Mouse (Mus musculus): ENCODE measurements around the gene Stard13.

Gene Stard13

DNA sequence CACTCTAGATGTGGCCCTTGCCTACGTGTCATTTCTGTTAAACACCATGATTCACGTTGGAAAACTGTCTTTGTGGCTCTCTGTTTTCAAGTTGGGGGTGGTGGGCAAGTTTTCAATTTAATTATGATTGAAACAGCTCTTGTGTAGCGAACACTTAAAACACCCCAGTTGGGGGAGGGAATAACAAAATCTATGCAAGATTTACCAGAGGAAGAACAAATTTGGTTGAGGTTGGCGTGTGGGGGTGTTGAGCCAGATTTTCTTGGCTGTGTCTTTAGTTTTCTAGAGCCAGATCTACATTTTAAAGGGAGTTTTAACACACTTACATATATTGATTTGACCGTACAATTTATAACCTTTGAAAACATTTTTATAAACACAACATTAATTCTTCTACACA, 173.9 kb downstream of the Stard13 start:
- no peak for DNase-seq (ENCODE audit: low read depth)

DNA sequence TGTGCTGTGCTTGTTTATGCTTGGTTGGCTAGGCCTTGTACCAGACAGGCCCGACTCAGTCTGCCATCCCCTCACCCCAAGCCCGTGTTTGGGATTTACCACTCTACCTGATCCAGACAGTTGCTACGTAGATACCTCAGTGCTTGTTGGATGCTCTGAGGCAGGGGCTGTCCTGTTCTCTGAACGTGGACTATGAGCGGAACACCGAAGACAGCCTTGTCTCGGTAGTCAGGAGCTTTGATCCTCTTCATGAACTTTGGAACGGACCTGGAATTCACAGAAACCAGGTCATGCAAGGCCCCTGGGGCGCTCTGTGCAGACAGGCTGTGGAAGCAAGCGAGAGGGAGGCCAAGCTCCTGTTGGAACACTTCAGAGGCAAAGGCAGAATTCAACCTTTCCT, 174.3 kb downstream of the Stard13 start:
- DNase-seq (ENCODE audit: low read depth), result no peak

DNA sequence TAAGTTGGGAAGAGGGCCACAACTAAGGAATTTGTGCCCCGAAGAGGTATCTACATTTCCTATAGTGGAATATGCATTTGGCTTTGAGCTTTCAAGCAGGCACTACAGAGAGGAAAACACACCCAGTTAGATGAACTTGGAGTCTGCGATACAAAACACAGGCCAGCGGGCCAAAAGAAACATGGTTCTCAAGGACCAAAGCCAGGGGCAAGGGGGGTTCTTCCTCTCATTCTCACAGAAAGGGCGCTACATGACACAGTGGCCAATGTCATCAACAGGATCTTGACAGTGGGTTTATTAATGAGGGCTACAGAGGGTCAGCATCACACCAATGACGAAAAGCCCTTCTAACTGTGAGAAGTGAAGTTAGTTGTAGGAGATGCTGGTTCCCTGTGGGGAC, 175.9 kb downstream of the Stard13 start:
- no peak for DNase-seq (ENCODE audit: low read depth)

DNA sequence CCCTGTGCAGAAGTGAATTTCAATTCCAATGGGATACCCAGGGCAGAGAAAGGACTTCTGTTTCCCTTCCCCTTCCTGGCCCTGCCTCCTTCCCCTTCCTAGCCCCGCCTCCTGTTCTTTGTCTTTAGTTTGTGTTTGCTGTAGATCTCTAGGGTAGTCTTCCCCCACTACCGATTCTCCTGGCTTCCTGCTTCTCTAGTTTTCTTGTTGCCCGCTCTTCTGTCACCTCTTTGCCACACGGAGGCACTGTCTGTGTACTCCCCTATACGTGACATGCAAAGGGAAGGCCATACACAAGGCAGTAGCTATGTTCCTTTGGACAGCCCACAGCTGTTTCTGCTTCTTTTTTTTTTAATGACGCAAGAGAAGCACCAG, 176.7 kb downstream of the Stard13 start:
- DNase-seq (ENCODE audit: low read depth), result no peak

GRCm38 (mm10) chr5:151056255-151056919, 177.2 kb downstream of the Stard13 start:
- no peak for DNase-seq (ENCODE audit: low read depth)

- DNase-seq (ENCODE audit: low read depth), result no peak
Observed at GRCm38 (mm10) chr5:151055426-151056090, 178.1 kb downstream of the Stard13 start.

- DNase-seq (ENCODE audit: low read depth), result no peak
Observed at GRCm38 (mm10) chr5:151054743-151055114, 178.9 kb downstream of the Stard13 start.

- DNase-seq (ENCODE audit: low read depth), result no peak
Observed at GRCm38 (mm10) chr5:151054100-151054742, 179.4 kb downstream of the Stard13 start.

GRCm38 (mm10) chr5:151053190-151053589, 180.4 kb downstream of the Stard13 start:
- no peak for DNase-seq (ENCODE audit: low read depth)

DNA sequence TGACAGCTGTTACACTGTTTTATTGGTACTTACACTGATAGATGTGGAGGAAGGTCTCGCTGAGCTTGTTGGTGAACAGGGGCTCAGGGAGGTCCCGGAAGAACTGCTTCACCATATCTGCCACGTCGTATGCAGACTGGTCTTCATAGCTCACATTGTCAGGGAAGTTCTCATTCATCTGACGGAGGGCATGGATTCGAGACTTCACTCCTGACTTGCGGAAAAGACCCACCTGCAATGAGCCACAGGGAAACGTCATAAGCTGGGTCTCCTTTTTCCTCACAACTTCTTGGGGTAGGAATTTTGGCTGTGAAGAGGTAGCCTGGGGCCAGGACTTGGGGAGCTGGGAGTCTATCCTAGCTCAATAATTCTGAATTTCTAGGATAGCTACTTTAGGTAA, 181.3 kb downstream of the Stard13 start:
- DNase-seq (ENCODE audit: low read depth), result no peak

GRCm38 (mm10) chr5:151047488-151047887, 186.1 kb downstream of the Stard13 start:
- DNase-seq (ENCODE audit: low read depth), result no peak

- no peak for DNase-seq (ENCODE audit: low read depth)
Observed at GRCm38 (mm10) chr5:151046917-151047316, 186.7 kb downstream of the Stard13 start.

GRCm38 (mm10) chr5:151046131-151046530, 187.5 kb downstream of the Stard13 start:
- no peak for DNase-seq (ENCODE audit: low read depth)

GRCm38 (mm10) chr5:151042911-151043310, 190.7 kb downstream of the Stard13 start:
- DNase-seq (ENCODE audit: low read depth), result no peak

DNA sequence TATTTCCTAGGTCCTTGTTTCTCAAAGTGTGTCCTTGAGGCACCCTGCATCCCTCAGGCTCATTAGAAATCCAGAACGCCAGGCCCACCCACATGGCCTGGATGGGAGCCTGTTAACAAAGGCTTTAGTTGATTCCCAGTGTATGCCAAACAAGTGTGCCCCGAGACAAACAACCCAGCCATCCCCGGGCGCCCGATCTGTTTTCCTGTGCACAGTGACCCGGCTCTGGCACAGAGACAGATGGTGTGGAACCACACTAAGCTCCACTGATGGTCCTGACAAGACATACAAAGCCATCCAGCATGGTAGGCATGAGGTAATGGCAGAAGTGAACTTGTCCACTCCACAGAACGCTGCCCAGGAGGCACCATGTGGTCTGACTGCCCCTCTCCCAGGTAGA, 195.8 kb downstream of the Stard13 start:
- no peak for DNase-seq (ENCODE audit: low read depth)

GRCm38 (mm10) chr5:151034715-151035512, 198.7 kb downstream of the Stard13 start:
- DNase-seq (ENCODE audit: low read depth), result no peak

- DNase-seq (ENCODE audit: low read depth), result no peak
Observed at GRCm38 (mm10) chr5:151028906-151029305, 204.7 kb downstream of the Stard13 start.

DNA sequence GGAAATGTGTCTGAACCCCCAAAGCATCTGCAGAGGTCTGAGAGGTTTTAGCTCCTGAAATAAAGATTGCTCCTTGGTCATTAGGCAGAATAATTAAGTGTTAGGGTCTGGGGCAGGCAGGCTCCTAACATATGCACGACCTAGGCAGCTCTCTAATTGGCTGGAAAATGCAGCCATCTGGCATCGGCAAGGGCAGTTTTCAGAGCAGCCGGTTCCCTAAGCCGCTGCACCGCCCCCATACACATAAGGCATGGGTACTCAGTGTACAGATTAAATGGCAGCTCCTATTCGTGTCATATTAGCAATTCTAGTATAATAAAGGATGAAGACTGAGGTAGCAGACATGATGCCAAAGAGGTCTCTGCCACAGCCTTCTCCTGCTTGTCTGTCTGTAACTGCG, 206.5 kb downstream of the Stard13 start:
- no peak for DNase-seq (ENCODE audit: low read depth)

DNA sequence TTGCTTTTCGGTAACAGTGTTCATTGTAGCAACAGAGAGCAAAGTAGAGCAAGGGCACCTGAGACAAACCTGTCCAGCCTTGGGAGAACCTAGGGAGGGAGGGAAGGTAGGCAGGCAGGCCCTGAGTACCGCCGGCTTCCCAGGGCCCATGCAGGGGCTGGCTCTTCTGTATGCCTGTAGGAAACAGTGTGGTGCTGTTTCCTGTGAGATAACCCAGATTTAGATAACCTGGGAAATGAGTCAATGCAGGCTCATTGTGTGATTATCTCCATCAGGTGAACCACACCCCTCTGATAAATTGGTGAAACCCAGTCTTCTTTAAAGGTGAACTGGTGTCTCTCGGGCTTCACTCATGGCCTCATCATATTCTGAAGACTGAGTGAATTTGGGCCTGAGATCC, 207.6 kb downstream of the Stard13 start:
- DNase-seq (ENCODE audit: low read depth), result no peak

DNA sequence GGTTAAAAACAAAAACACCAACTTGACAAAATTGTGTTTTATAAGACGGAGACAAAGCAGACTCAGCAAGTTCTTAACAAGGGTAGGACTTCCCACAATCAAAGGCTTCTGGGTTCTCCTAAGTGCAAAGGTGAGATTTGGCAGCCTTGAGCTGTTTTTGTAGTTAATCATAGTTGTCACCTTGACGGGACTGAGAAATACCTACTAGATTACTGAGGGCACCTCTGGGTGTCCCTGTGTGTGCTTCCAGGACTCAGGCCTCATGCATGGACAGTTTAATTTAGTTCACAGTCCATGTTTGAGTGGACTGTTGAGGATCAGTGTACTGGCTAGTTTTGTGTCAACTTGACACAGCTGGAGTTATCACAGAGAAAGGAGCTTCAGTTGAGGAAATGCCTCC, 209.2 kb downstream of the Stard13 start:
- no peak for DNase-seq (ENCODE audit: low read depth)

DNA sequence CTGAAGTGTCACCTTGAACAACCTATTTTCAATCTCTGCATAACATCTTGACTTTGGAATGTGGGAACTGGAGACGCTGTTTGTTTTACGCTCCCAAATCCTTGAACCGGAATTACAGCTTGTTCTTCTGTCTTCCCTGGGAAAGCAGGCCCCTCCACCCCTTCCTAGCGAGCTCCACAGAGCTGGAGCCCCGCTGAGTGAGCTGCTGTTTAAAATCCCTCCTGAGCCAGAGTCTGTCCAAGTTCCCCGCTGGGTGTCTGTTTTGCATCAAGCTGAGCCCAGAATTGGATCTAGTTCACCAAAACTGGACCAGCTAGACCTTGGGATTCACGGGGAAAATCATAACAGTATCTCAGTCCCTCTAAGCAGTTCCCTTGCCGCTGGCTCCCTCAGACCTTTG, 210.2 kb downstream of the Stard13 start:
- no peak for DNase-seq (ENCODE audit: low read depth)

GRCm38 (mm10) chr5:151022939-151023338, 210.7 kb downstream of the Stard13 start:
- DNase-seq (ENCODE audit: low read depth), result no peak

DNA sequence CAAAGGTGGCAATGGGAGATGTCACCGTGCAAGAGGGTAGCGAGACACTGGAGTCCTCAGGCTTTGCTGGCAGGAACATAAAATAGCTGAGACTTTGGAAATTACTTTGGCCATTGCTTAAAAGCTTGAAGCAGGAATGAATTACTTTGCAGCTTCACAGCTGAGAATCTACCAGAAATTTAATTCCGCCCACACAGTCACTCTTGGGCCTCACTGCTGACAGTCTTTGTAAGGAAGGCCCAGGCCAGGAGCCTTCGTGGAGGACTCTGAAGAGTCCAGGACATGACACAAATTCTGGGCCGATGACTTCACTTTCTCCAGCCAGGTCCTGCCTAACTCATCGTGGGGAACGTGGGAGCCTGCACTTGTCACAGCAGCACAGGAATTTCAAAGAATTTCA, 211.6 kb downstream of the Stard13 start:
- no peak for DNase-seq (ENCODE audit: low read depth)

All from induced T-regulatory cell, adult 2 months (primary cell).